Mouse (Mus musculus) cerebellum, adult 2 months (tissue): ENCODE measurements around the gene Isyna1.

ENCODE experiments used
- CTCF ChIP-seq: fragments of 200-500 bp; IDR thresholded peaks from 2 replicates; pipeline ENCODE4 v1.5.1; 2011; ENCODE audit warnings: low read depth, mild to moderate bottlenecking, control low read depth, low read length, moderate library complexity, borderline replicate concordance; ENCODE audit not compliant: insufficient read depth
- POLR2A ChIP-seq: fragments of 200-500 bp; IDR thresholded peaks from 2 replicates; pipeline ENCODE4 v1.6.1; 2011; ENCODE audit warnings: low read length, control low read depth, borderline replicate concordance; ENCODE audit not compliant: insufficient read depth

DNA sequence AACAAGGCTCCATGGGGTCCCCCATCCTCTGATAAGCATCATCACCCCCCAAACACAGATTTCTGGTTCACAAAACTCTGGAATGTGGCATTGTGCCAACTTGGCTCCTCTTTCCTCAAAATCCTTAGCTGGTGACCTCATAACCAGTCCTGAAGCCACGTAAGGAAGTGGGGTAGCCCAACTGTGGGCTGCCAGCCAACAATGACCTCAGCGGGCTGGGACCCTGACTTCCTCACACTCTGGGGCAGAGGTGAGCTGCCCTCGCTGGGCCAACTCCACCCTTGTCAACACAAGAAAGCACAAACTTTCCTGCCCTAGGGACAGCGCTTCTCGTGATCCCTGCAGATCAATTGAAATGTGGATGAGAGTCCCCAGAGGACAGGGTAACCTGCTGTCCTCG, 39.9 kb downstream of the Isyna1 start:
- no peak for TF ChIP-seq POLR2A
- no peak for TF ChIP-seq CTCF
